Mouse (Mus musculus) heart, embryonic 10.5 days (tissue): Measurements from ENCODE around the gene Per1. TPM values are rescaled to one million over a fixed set of nuclear protein-coding genes. Genes with fewer than 3 reads are reported as not detected.

Source experiments
- DNase-seq: peaks from one replicate; pipeline ENCODE4 v3.0.0-alpha.2; 2017; ENCODE audit warnings: low spot score
- H3K27ac ChIP-seq: fragments of 300-500 bp; sonication (generic); 2 replicates; pipeline ENCODE4 v1.5.1; 2016; ENCODE audit warnings: mild to moderate bottlenecking
- H3K27me3 ChIP-seq: fragments of 300-500 bp; sonication (generic); 2 replicates; pipeline ENCODE4 v1.6.1; 2016; ENCODE audit warnings: mild to moderate bottlenecking; ENCODE audit not compliant: poor library complexity, insufficient read depth, severe bottlenecking
- H3K36me3 ChIP-seq: fragments of 300-500 bp; sonication (generic); 2 replicates; pipeline ENCODE4 v1.6.1; 2016; ENCODE audit warnings: mild to moderate bottlenecking, moderate library complexity
- H3K4me1 ChIP-seq: fragments of 300-500 bp; sonication (generic); 2 replicates; pipeline ENCODE4 v1.6.1; 2016; ENCODE audit warnings: mild to moderate bottlenecking
- H3K4me3 ChIP-seq: fragments of 300-500 bp; sonication (generic); 2 replicates; pipeline ENCODE4 v1.5.1; 2016; ENCODE audit warnings: mild to moderate bottlenecking, moderate library complexity
- H3K9me3 ChIP-seq: fragments of 300-500 bp; sonication (generic); 2 replicates; pipeline ENCODE4 v1.6.1; 2016; ENCODE audit warnings: mild to moderate bottlenecking, moderate library complexity
- WGBS: fragments of 180-500 bp; shearing (Covaris S2); methylation state at CpG from one replicate; pipeline ENCODE4 v1.1.7; 2016; 5-methylcytosine and 5-hydroxymethylcytosine counted together
- polyA plus RNA-seq: library from polyadenylated mRNA; unstranded; fragments of >200 nt; fragmentation: Nextera tagmentation; extraction: Ambion mirVana; gene quantifications from 2 replicates; pipeline ENCODE4 v1.2.1, GENCODE M21; 2016

Per1 gene
- polyA plus RNA-seq, 1 experiment from 2014 or later: 8.8 TPM

DNA sequence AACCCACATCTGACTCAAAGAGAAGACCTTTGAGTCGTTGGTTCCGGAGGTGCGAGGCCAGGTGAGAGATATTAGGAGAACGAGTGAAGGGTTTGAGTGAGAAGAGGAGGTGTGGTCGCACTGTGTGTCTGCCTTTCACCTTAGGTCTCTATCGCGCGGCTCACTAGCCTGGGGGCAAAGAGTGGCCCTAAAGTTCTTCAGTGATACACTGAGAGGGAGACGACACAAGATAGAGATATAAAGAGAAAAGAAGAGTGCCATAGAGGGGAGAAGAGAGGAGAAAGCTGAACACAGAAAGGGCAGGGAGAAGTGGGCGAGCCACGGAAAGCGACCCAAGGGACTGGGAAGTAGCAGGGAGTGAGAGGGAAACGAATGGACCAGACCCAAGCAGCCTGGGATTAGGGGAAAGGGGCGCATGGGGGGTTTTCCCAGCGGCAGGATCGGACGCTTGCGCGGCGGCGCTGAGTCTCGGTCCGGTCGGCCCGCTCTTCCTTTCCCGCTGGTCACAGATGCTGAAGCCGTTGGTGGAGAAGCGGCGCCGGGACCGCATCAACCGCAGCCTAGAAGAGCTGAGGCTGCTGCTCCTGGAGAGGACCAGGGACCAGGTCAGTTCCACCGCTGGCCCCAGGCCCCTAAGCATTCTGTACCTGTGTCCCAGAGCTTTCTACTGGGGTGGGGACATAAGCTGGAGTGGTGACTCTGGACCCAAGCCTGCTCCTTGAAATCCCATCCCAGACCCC, 26.2 kb downstream of the Per1 start:
- Histone ChIP-seq H3K9me3 (no peaks in the 10 kb centered on the region), H3K27me3 (peaks cover 8% of the 10 kb centered on the region), H3K27ac (peak overlapping the region; percentile 88), H3K36me3 (no peaks in the 10 kb centered on the region), H3K4me1 (peaks cover 60% of the 10 kb centered on the region), H3K4me3 (peak overlapping the region; percentile 86)
- under 1% methylated on average over 33 of the region's 33 CpGs for WGBS
- peak; percentile 83 for DNase-seq

DNA sequence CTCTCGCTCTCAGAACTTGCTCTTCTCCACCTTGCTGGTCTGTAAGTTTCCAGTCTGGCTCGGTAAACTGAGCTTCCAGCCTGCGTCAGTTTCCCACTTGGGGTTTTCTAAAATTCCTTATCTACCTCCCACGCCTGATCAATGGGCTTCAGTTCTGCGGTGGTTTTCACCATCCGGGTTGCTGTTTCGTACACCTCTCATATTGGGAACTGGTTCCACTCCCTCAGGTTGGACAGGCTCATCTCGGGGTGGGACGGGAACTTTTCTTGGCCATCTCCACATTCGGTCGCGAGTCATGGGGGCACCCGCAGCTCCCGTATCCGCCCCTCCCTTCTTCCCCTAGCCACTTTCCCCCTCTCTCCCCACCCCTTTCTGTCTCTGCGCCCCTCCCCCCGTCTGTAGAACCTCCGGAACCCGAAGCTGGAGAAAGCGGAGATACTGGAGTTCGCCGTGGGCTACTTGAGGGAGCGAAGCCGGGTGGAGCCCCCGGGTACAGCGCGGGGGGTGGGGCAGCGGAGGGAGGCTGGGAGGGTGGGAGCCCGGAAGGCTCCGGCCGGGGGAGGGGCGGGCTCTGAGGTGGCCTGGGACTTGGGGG, 26.8 kb downstream of the Per1 start:
- Histone ChIP-seq H3K27ac (peak overlapping the region; percentile 88), H3K9me3 (no peaks in the 10 kb centered on the region), H3K4me3 (peak overlapping the region; percentile 86), H3K36me3 (no peaks in the 10 kb centered on the region), H3K27me3 (peaks cover 1% of the 10 kb centered on the region; the same call in 1 of the 2 replicates), H3K4me1 (peaks cover 64% of the 10 kb centered on the region)
- peak; percentile 82 for DNase-seq
- WGBS: under 1% methylated on average over 32 of the region's 32 CpGs

DNA sequence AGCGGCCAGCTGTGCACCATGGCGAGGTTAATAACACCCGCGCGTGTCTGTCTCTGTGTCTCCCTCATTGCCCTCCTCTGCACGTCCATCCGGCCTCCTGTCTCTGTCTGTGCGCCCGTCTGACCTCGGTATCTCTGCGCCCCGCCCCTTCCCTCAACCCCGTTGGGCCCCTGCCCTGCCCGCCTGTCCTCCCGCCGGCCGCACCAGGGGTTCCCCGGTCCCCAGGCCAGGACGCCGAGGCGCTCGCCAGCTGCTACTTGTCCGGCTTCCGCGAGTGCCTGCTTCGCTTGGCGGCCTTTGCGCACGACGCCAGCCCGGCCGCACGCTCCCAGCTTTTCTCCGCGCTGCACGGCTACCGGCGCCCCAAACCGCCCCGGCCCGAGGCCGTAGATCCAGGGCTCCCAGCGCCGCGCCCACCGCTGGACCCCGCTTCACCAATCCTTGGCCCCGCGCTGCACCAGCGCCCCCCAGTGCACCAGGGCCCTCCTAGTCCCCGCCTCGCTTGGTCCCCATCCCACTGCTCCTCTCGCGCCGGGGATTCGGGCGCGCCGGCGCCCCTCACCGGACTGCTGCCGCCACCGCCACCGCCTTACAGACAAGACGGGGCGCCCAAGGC, 27.4 kb downstream of the Per1 start, which contains the start of gene 9130213A22Rik:
Gene 9130213A22Rik, minus strand, starts transcription at position 254 of the 616 bp plus-strand sequence.
- Histone ChIP-seq H3K27me3 (peaks cover 5% of the 10 kb centered on the region; the same call in 1 of the 2 replicates), H3K27ac (peak within 1 kb of the TSS; percentile 88), H3K36me3 (no peaks in the 10 kb centered on the region), H3K4me3 (peak within 1 kb of the TSS; percentile 86), H3K9me3 (no peaks in the 10 kb centered on the region), H3K4me1 (peaks cover 60% of the 10 kb centered on the region)
- 1% methylated on average over 63 of the region's 66 CpGs for WGBS
- DNase-seq: peak; percentile 96

- under 1% methylated on average over 29 of the region's 29 CpGs for WGBS
- H3K4me3 ChIP-seq: peak overlapping the region; percentile 86
- DNase-seq: peak; percentile 95
- peaks cover 59% of the 10 kb centered on the region for H3K4me1 ChIP-seq
- no peaks in the 10 kb centered on the region for H3K36me3 ChIP-seq
- H3K27me3 ChIP-seq: peaks cover 11% of the 10 kb centered on the region; the same call in 1 of the 2 replicates
- no peaks in the 10 kb centered on the region for H3K9me3 ChIP-seq
- H3K27ac ChIP-seq: peak overlapping the region; percentile 88
These were observed 28.2 kb downstream of the Per1 start for GRCm38 (mm10) chr11:69123056-69123692.

DNA sequence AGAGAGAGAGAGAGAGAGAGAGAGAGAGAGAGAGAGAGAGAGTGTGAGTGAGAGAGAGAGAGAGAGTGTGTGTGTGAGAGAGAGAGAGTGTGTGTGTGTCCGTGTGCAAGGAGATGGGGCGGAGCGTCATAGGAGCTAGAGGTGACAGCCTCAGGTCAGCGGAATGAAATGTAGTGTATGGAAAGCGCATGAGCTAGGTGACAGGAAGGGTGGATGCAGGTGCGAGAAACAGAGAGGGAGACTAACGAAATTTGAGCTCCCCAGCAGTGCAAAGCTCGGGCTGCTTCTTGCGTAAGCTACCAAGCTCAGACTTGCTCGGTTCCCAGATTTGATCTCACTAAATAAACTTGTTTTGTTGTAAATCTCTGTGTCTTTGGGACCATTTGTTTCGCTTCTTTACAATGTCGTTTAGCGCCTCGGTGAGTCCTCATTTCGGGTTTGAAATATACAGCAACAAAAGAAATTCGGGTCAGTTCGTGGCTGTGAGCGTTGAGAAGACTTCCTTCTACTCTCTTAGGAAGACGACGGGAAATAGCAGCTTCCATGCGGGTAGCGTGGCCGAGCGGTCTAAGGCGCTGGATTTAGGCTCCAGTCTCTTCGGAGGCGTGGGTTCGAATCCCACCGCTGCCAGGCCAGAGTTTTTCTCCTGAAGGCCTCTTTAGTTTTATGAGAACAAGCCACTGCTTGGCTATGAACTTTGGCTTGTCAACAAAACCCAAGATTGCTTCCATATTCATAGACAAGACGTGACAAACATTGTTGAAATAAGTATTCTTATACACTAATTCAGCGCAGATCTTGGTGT, 28.9 kb downstream of the Per1 start:
- under 1% methylated on average over 31 of the region's 31 CpGs for WGBS
- Histone ChIP-seq H3K36me3 (no peaks in the 10 kb centered on the region), H3K27ac (peak overlapping the region; percentile 65; the same call in 1 of the 2 replicates), H3K27me3 (peaks cover 11% of the 10 kb centered on the region; the same call in 1 of the 2 replicates), H3K4me1 (peaks cover 58% of the 10 kb centered on the region), H3K4me3 (peak overlapping the region; percentile 86), H3K9me3 (no peaks in the 10 kb centered on the region)
- peak; percentile 96 for DNase-seq

DNA sequence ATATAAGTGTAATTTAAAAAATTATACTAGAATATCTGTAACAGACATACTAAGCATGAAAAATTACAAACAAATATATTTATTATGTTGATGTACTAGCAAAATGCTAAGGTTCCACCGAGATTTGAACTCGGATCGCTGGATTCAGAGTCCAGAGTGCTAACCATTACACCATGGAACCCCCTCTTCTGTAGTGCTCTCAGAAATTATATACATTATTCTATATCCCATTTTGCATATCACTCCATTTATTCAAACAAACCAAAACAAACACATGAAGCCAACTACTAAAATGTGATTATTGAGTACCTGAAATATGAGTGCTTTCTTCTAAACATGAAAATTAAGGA, 29.5 kb downstream of the Per1 start:
- peaks cover 52% of the 10 kb centered on the region for H3K4me1 ChIP-seq
- peak overlapping the region; percentile 86 for H3K4me3 ChIP-seq
- H3K27me3 ChIP-seq: peaks cover 11% of the 10 kb centered on the region; the same call in 1 of the 2 replicates
- WGBS: 0% methylated on average over 3 of the region's 3 CpGs
- H3K27ac ChIP-seq: no peak overlapping the region
- no peaks in the 10 kb centered on the region for H3K9me3 ChIP-seq
- DNase-seq: no peak
- no peaks in the 10 kb centered on the region for H3K36me3 ChIP-seq

GRCm38 (mm10) chr11:69125041-69125851, 30.2 kb downstream of the Per1 start:
- Histone ChIP-seq H3K4me3 (peak overlapping the region; percentile 67), H3K27me3 (peaks cover 11% of the 10 kb centered on the region; the same call in 1 of the 2 replicates), H3K36me3 (no peaks in the 10 kb centered on the region), H3K9me3 (no peaks in the 10 kb centered on the region), H3K4me1 (peaks cover 44% of the 10 kb centered on the region), H3K27ac (peak overlapping the region; percentile 80; the same call in 1 of the 2 replicates)
- DNase-seq: peak; percentile 94
- WGBS: under 1% methylated on average over 24 of the region's 24 CpGs

DNA sequence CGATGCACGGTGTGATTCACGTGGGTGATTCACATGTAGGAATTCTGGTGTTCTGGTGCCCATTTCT, 30.7 kb downstream of the Per1 start, which contains the start of gene Aloxe3:
Gene Aloxe3, plus strand, starts transcription at position 45 of the 67 bp plus-strand sequence.
- H3K27ac ChIP-seq: peak within 1 kb of the TSS; percentile 80; the same call in 1 of the 2 replicates
- H3K36me3 ChIP-seq: no peaks in the 10 kb centered on the region
- 1% methylated on average over 3 of the region's 3 CpGs for WGBS
- H3K9me3 ChIP-seq: no peaks in the 10 kb centered on the region
- peak within 1 kb of the TSS; percentile 67 for H3K4me3 ChIP-seq
- peaks cover 40% of the 10 kb centered on the region for H3K4me1 ChIP-seq
- no peak for DNase-seq
- H3K27me3 ChIP-seq: peaks cover 11% of the 10 kb centered on the region; the same call in 1 of the 2 replicates

DNA sequence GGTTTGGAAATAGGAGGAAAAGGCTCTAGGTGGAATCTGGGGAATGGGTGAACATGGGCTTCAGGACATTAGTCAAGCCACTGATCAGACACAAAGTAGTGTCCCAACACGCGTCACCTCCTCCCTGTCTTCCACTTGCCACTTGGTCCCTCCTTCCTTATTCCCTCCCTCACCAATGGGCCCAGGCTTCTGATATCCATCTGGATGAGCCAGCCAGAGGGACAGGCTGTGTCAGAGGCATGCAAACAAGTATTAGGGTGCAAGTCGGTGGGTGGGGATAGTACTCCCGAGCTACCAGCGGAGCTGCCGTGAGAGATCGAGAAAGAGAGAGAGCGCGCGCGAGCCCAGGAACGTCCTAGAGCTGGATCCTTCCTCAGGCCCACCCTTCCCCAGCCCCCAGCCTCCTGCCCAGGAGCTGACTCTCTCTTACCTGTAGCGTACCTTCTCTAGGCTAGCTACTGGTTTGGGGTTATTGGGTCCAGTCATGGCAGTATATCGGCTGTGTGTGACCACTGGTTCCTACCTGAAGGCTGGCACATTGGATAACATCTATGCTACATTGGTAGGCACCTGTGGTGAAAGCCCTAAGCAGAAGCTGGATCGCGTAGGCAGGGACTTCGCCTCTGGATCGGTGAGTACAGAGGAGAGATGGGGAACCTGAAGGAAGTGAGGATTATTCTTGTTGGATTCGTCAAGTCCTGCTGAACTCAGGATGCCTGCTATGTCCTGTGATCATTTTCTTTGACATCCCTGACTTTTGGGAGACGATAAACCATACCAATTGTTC, 31.1 kb downstream of the Per1 start:
- H3K27ac ChIP-seq: peak overlapping the region; percentile 80; the same call in 1 of the 2 replicates
- peaks cover 11% of the 10 kb centered on the region; the same call in 1 of the 2 replicates for H3K27me3 ChIP-seq
- WGBS: 16% methylated on average over 20 of the region's 20 CpGs
- no peak for DNase-seq
- H3K9me3 ChIP-seq: no peaks in the 10 kb centered on the region
- H3K4me1 ChIP-seq: peaks cover 35% of the 10 kb centered on the region
- H3K36me3 ChIP-seq: no peaks in the 10 kb centered on the region
- H3K4me3 ChIP-seq: peak overlapping the region; percentile 67

DNA sequence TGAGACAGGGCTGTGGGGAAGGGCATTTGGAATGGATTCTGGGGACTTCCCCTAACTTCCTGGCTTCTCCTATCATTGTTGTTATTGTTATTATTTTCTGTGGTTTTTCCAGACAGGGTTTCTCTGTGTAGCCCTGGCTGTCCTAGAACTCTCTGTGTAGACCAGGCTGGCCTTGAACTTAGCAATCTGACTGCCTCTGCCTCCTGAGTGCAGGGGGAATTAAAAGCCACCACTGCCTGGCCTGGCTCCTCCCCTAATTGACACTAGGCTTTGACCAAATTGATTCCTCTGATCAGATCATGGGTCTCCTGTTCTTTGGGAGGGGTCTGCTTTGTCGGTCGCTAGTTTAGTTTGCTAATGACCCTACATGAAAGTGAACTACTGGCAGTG, 31.7 kb downstream of the Per1 start:
- Histone ChIP-seq H3K36me3 (no peaks in the 10 kb centered on the region), H3K9me3 (no peaks in the 10 kb centered on the region), H3K4me1 (peaks cover 30% of the 10 kb centered on the region), H3K27ac (no peak overlapping the region), H3K4me3 (peak overlapping the region; percentile 67; the same call in 1 of the 2 replicates), H3K27me3 (peaks cover 13% of the 10 kb centered on the region; the same call in 1 of the 2 replicates)
- WGBS: 38% methylated on average over 2 of the region's 2 CpGs
- no peak for DNase-seq

- no peak for DNase-seq
- 57% methylated on average over 8 of the region's 8 CpGs for WGBS
- H3K36me3 ChIP-seq: no peaks in the 10 kb centered on the region
- H3K27ac ChIP-seq: no peak overlapping the region
- peaks cover 29% of the 10 kb centered on the region for H3K27me3 ChIP-seq
- H3K4me3 ChIP-seq: no peak overlapping the region
- H3K9me3 ChIP-seq: no peaks in the 10 kb centered on the region
- peaks cover 20% of the 10 kb centered on the region for H3K4me1 ChIP-seq
These were observed 33.6 kb downstream of the Per1 start for GRCm38 (mm10) chr11:69128426-69129122.
